Mouse (Mus musculus): ENCODE data around the gene Clca3a2.
"Not testable (repeated sequence)": the region's sequence is repeated elsewhere in the genome, so short reads cannot be mapped to it uniquely, and the experiment has no call there.

The Clca3a2 gene

DNA sequence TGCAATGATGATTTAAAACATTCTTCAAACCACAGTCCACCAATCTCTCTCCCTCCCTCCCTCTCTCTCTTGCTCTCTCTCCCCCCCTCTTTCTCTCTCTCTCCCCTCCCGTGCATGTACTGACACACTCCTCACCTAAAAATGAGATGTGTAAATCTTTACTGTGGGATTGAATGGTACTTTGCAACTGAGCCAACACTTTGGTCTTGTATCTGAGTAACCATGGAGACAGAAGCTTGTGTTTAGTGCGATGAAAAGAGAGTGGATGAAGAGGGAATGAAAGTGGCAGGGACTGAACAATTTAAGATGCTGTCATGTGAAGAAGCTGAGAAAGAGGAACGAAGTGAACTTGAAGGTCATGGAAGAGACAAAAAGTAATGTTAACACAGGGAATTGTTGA lies 71.6 kb downstream of the Clca3a2 start:
- DNase-seq (ENCODE audit: low spot score in 2 of 2), result not testable (repeated sequence)
